Mouse (Mus musculus) left cerebral cortex, adult 2 months (tissue): ENCODE measurements at regions not wholly inside any gene's neighbourhood (a gene's known extent, or its start where the extent isn't known, plus 50 kb on each side); places are given as distances from the start of the nearest gene placed in this dataset.

ENCODE experiments used
- DNase-seq, 2 experiments: peaks; one replicate each; pipeline ENCODE4 v3.0.0; 2021 to 2022; ENCODE audit warnings: low spot score in 2 of 2, mixed read lengths in 1 of 2; ENCODE audit errors: extremely low spot score in 1 of 2
- H3K27ac ChIP-seq: fragments of 200-600 bp; 2 replicates; pipeline ENCODE4 v1.8.1; 2022
- H3K4me3 ChIP-seq: fragments of 200-600 bp; 2 replicates; pipeline ENCODE4 v1.8.1; 2022
- CTCF ChIP-seq: fragments of 200-600 bp; IDR thresholded peaks from 2 replicates; pipeline ENCODE4 v1.8.1; 2022; ENCODE audit warnings: antibody characterized with exemption, mild to moderate bottlenecking, moderate library complexity
- intact Hi-C: fragments of 180-260 bp; cut with DNase I; formaldehyde crosslinking; loops from one replicate; pipeline ENCODE4 v1.15.1; 2025

GRCm38 (mm10) chr17:54563291-54563964, 264.6 kb upstream of the Slc5a7 start:
- H3K4me3 ChIP-seq, result no peak overlapping the region
- intact Hi-C loops, result loop anchor here (5.0 kb wide), 1 partner anchor 196 kb away; no protein-coding TSS in a partner anchor
- no peak for DNase-seq
- no peak overlapping the region for H3K27ac ChIP-seq
- TF ChIP-seq CTCF, result no peak
